Mouse (Mus musculus) brain, embryonic 14.5 days (tissue): ENCODE measurements around the gene Arrdc5.

Source experiments
- CTCF ChIP-seq: fragments of 200-500 bp; IDR thresholded peaks from 2 replicates; pipeline ENCODE4 v1.5.1; 2012; ENCODE audit warnings: inconsistent platforms, mild to moderate bottlenecking, moderate library complexity, borderline replicate concordance; ENCODE audit not compliant: insufficient read depth, insufficient read length; ENCODE audit errors: extremely low read depth
- POLR2A ChIP-seq: fragments of 200-500 bp; IDR thresholded peaks from 2 replicates; pipeline ENCODE4 v1.6.1; 2012; ENCODE audit warnings: mild to moderate bottlenecking, inconsistent platforms, borderline replicate concordance; ENCODE audit not compliant: poor library complexity, insufficient read depth, insufficient read length, severe bottlenecking; ENCODE audit errors: extremely low read depth

- TF ChIP-seq CTCF, result no peak
- TF ChIP-seq POLR2A, result no peak
Observed at GRCm38 (mm10) chr17:56262645-56263094, 37.4 kb downstream of the Arrdc5 start.
